12 mouse cellular contexts compared by ENCODE assay signal in genomic region chr7:121601697-121602096, GRCm38 (mm10).
DNase-seq lines count a peak whose midpoint lies in the region; ATAC-seq and TF ChIP-seq lines count a peak whose summit lies in the region.
"Had no signal": no experiment of that assay in that cellular context is flagged by ENCODE, and none has a peak within 500 bp of the region (broad histone marks: within the 10 kb centered on the region; RNA-seq: fewer than 3 reads in every experiment).

No protein-coding gene starts in this region.

- no peak for TF ChIP-seq POLR2A in MEL (IDR thresholded peaks at IDR 0.05; ENCODE audit: control insufficient read depth in 1 of 2, insufficient read depth in 1 of 2, low read depth in 1 of 2, low read length in 2 of 2, poor library complexity in 1 of 2)

- ATAC-seq in embryonic facial prominence, embryonic 14.5 days (ENCODE audit: low read depth): no peak
- no peak for ATAC-seq in megakaryocyte progenitor cell, adult 5-6 weeks (replicated peaks; ENCODE audit: poor library complexity)
- ATAC-seq: intestine, embryonic 15.5 days had no signal

- no peaks in the 10 kb centered on the region for H3K36me3 ChIP-seq in MEL (ENCODE audit: control insufficient read depth in 1 of 2, insufficient read depth in 2 of 2, low read length in 2 of 2)
- no peaks in the 10 kb centered on the region for H3K36me3 ChIP-seq in embryonic facial prominence, embryonic 14.5 days (ENCODE audit: control insufficient read depth, insufficient read depth, low read length)
- H3K36me3 ChIP-seq: intestine, embryonic 15.5 days had no signal

- H3K27me3 ChIP-seq in MEL (ENCODE audit: control insufficient read depth in 1 of 2, insufficient read depth in 2 of 2, low read length in 2 of 2): no peaks in the 10 kb centered on the region
- no peaks in the 10 kb centered on the region for H3K27me3 ChIP-seq in embryonic facial prominence, embryonic 14.5 days (replicated peaks; ENCODE audit: control insufficient read depth, insufficient read depth, low read length)
- H3K27me3 ChIP-seq: intestine, embryonic 15.5 days had no signal

- no peaks in the 10 kb centered on the region for H3K9me3 ChIP-seq in MEL (replicated peaks; ENCODE audit: insufficient read depth, low read length)
- H3K9me3 ChIP-seq in embryonic facial prominence, embryonic 14.5 days (ENCODE audit: control insufficient read depth, low read length): no peaks in the 10 kb centered on the region
- H3K9me3 ChIP-seq: intestine, embryonic 15.5 days had no signal

- no peak overlapping the region for H3K27ac ChIP-seq in MEL (ENCODE audit: control insufficient read depth, low read depth, low read length)
- no peak overlapping the region for H3K27ac ChIP-seq in embryonic facial prominence, embryonic 14.5 days (replicated peaks; ENCODE audit: low read depth, low read length)
- no peak overlapping the region for H3K27ac ChIP-seq in left cerebral cortex, adult 2 months
- H3K27ac ChIP-seq: intestine, embryonic 15.5 days had no signal

- H3K79me2 ChIP-seq in MEL (ENCODE audit: control insufficient read depth, insufficient read depth, low read length, poor library complexity): no peaks in the 10 kb centered on the region

- no peak for TF ChIP-seq EP300 in MEL (IDR thresholded peaks at IDR 0.05; ENCODE audit: low read depth in 1 of 2, low read length in 2 of 2)

- no peak overlapping the region for H3K4me2 ChIP-seq in embryonic facial prominence, embryonic 14.5 days (ENCODE audit: low read depth, low read length)
- H3K4me2 ChIP-seq: intestine, embryonic 15.5 days had no signal

- no peaks in the 10 kb centered on the region for H3K4me1 ChIP-seq in MEL (ENCODE audit: control insufficient read depth in 1 of 2, insufficient read depth in 2 of 2, low read length in 2 of 2)
- H3K4me1 ChIP-seq in embryonic facial prominence, embryonic 14.5 days (ENCODE audit: control insufficient read depth, insufficient read depth, low read length): no peaks in the 10 kb centered on the region
- H3K4me1 ChIP-seq: intestine, embryonic 15.5 days had no signal

- TF ChIP-seq RAD21 in MEL (IDR thresholded peaks at IDR 0.05; ENCODE audit: low read depth, low read length): no peak

- WGBS in embryonic facial prominence, embryonic 14.5 days: 27% methylated on average over 4 of the region's 4 CpGs

- DNase-seq in adrenal gland, postnatal 10 days: peak; percentile 61
- DNase-seq in adrenal gland, adult 2 months: no peak
- peak; percentile 74 for DNase-seq in kidney, postnatal 10 days
- DNase-seq in kidney, adult 18-20 months: no peak
- DNase-seq in MEL (ENCODE audit: low read depth, low spot score): peak; percentile 58
- DNase-seq in embryonic facial prominence, embryonic 14.5 days (ENCODE audit: low spot score): peak; percentile 75
- no peak for DNase-seq in left cerebral cortex, adult 2 months (ENCODE audit: extremely low spot score in 1 of 2, low spot score in 2 of 2)
- DNase-seq: gastrocnemius, postnatal 14 days; left cerebral cortex, postnatal 4 days; right cerebral cortex, postnatal 4 days had no signal

- no peak overlapping the region for H3K4me3 ChIP-seq in MEL (ENCODE audit: control insufficient read depth in 1 of 2, insufficient read depth in 1 of 2, low read depth in 2 of 2, low read length in 2 of 2)
- no peak overlapping the region for H3K4me3 ChIP-seq in embryonic facial prominence, embryonic 14.5 days (ENCODE audit: low read depth, low read length)
- H3K4me3 ChIP-seq in left cerebral cortex, adult 2 months: no peak overlapping the region
- H3K4me3 ChIP-seq: intestine, embryonic 15.5 days had no signal

- no peak overlapping the region for H3K9ac ChIP-seq in MEL (ENCODE audit: control insufficient read depth, low read depth, low read length, poor library complexity, severe bottlenecking)
- no peak overlapping the region for H3K9ac ChIP-seq in embryonic facial prominence, embryonic 14.5 days (ENCODE audit: low read depth, low read length)
- H3K9ac ChIP-seq: intestine, embryonic 15.5 days had no signal

- intact Hi-C loops in left cerebral cortex, adult 2 months (cut with DNase I): no loop called here

- TF ChIP-seq CTCF in MEL (IDR thresholded peaks at IDR 0.05 in 2 of 3, conservative IDR thresholded peaks at IDR 0.05 in 1 of 3; ENCODE audit: control insufficient read depth in 1 of 3, insufficient read depth in 1 of 3, low read depth in 2 of 3, low read length in 3 of 3, poor library complexity in 1 of 3, severe bottlenecking in 1 of 3): no peak
- no peak for TF ChIP-seq CTCF in left cerebral cortex, adult 2 months (IDR thresholded peaks at IDR 0.05)

TF ChIP-seq in MEL, 35 proteins besides CTCF, POLR2A, EP300 and RAD21:
- TF ChIP-seq MXI1 (IDR thresholded peaks at IDR 0.05; ENCODE audit: low read depth, low read length) (no peak), MYC (IDR thresholded peaks at IDR 0.05; ENCODE audit: low read depth, low read length) (no peak)

Comparison
In these comparisons a context has a peak if more than half of its experiments do, and no peak if none do; other contexts are left out.
1. DNase-seq: peak in adrenal gland, postnatal 10 days (single experiment), kidney, postnatal 10 days (single experiment), MEL (single experiment) and embryonic facial prominence, embryonic 14.5 days (single experiment); none in adrenal gland, adult 2 months (single experiment), kidney, adult 18-20 months (single experiment) and left cerebral cortex, adult 2 months (0 of 2).